Mouse (Mus musculus): ENCODE results near the gene Macrod2.
A peak's percentile ranks its signal among the peaks of the same experiment; 100 is the strongest.

Gene Macrod2

GRCm38 (mm10) chr2:140911463-140911862, 516.4 kb downstream of the Macrod2 start:
- DNase-seq (ENCODE audit: low spot score in 2 of 2), result no peak

- DNase-seq (ENCODE audit: low spot score in 2 of 2), result no peak
Observed at GRCm38 (mm10) chr2:140912179-140912578, 517.1 kb downstream of the Macrod2 start.

- no peak for DNase-seq (ENCODE audit: low spot score in 2 of 2)
Observed at GRCm38 (mm10) chr2:140912931-140913330, 517.8 kb downstream of the Macrod2 start.

DNA sequence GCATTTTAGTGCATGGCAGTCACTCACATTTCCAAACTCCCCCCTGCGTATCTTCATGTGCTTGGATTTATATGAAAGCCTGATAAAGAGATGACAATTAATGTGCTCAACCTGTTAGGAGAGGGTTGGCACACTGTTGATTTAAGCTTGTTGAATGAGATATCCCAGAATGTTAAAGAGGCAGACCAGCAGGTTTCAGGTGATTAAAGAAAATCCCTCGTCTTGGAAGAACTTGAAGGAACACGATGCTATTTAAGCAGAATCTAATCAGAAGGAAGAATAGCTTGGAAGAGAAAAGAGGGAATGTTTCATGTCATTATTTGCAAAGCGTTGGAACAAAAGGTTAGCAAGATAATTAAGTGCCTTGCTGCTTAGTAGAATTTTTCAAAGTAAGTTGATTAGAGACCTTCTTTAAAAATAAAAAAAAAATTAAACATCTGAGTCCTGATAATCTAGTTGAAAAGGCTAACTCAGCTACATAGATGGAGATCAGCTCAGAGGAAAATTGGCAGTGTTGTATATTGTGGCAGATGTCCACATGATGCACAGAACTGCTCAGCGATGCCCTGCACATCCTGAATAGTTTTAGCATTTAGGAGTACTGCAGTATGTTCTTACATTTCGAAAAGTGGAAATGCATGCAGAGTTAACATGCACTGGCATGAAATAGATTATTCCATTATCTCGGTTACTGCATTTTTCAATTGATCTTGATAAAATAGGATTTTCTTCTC, 518.7 kb downstream of the Macrod2 start:
- DNase-seq (ENCODE audit: low spot score in 2 of 2), result no peak

GRCm38 (mm10) chr2:140926922-140927321, 531.8 kb downstream of the Macrod2 start:
- no peak for DNase-seq (ENCODE audit: low spot score in 2 of 2)

GRCm38 (mm10) chr2:140934483-140934882, 539.4 kb downstream of the Macrod2 start:
- DNase-seq (ENCODE audit: low spot score in 2 of 2), result no peak

DNA sequence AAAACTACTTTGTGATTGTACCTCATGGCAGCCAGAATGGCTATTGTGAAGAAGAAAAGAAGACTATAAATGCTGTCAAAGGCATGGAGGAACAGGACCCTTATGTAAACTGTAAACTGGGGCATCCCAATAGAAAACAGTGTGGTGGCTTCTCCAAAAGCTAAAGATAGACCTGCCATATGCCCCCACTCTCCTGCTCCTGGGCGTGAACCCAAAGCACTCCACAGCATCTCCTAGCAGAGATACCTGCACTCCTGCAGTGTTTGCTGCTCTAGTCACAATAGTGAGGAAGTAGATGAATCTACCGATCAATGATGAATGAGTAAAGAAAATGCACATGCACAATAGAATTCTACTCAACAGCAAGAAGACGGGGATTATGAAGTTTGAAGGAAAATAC, 554.4 kb downstream of the Macrod2 start:
- no peak for DNase-seq (ENCODE audit: low spot score in 2 of 2)

DNA sequence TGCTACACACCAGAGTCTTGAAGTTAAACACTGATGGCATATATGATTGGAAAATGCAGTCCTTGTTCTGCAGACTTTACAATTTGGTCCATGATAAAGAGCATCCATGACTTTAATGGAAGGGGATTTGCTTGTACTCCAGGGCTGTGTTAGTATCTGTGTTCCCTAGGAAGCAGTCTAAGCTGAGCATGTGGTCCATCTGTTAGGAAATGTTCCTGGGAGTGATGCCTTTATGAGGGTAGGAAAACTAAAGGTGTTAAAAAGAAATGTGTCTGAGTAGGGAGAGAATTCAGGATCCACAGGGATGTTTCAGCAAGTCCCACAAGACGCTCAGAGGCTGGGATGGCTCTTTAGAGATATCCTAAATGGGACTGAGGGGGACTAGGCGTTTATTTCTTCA, 564.1 kb downstream of the Macrod2 start:
- no peak for DNase-seq (ENCODE audit: low spot score in 2 of 2)

- peak in 1 of 2 experiments; percentile 24 for DNase-seq (ENCODE audit: low spot score in 2 of 2)
Observed at GRCm38 (mm10) chr2:140970181-140970580, 575.1 kb downstream of the Macrod2 start.

DNA sequence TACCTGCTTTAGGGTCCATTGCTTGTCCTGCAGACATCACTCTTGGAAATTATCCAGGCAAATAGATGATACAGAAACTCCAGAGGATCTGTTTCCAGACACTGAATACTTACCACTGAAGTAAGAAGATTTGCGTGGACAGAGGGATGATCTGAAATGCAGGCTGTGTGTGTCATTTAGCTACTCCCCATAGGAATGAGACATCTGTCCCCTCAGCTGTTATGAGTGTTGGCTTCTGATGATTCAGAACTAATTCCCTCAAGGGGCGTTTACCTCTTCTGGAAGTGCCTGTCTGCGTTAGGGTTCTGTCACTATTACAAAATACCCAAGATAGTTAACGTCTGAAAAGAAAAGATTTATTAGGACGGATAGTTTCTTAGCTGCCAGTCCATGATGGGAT, 576.7 kb downstream of the Macrod2 start:
- DNase-seq (ENCODE audit: low spot score in 2 of 2), result no peak

DNA sequence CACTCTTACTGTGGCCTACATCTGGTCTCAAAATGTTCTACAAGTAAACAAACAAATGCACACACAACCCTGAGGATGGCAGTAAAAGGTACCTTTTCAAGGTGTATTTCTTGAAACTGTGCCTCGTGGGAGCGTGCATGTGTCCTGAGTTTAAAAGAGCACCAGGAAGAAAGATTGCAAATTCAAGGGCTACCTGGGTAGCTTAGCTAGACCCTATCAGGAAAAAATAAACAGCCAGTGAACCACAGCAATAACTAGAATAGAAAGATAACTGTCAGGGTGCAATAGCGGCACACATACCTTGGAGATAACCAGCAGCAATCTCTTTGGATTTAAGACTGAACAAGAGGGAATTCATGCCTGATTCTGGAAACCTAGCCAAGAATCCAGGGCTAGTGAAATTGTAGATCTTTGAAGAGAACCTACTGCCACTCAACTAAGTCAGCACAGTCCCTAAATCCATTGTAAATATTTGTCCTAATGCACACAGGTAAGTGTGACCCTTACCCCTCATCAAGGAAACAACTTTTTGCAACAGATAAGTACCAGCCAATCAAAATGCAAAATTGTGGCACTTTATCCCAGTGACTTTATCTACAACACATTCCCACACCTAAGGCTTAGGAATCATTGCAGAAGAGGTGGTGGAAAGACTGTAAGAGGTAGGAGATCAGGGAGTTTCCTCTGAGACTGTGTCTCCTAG, 590.7 kb downstream of the Macrod2 start:
- no peak for DNase-seq (ENCODE audit: low spot score in 2 of 2)

DNA sequence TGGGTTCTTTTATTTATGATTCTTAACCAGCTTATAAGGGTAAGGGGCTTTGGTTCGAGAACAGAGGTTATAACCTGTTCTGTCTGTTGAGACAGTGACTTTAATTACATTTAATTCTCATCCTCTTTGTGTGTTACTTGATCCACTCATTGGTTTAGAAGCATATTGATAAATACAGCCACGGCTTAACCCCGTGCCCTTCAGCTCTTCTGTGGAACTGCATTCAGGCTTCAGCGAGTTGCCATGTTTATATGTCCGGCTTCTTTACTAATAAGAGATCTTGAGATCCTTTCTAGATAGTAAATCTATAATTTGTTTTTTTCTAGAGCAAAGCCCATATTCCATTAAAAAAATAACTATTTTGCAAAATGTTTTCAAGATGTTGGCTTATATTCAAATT, 608.7 kb downstream of the Macrod2 start:
- DNase-seq (ENCODE audit: low spot score in 2 of 2), result no peak

DNA sequence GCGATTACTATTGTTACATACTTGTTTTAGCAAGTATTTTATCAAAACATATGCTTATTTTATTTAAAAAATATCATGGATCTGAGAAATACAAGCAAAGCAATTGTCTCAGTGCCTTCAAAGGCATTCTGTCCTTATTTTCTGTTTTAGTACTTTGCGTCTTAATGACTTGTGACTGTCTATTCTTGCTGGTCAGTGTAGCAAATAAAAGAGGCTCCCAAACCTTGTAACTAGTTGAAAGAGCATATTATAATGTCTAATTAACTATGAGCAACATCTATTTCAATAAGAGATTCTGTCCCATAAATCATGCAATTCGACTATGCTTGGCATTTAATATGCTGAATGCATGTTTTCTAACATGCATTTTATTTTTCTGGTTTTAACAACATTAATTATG, 609.2 kb downstream of the Macrod2 start:
- no peak for DNase-seq (ENCODE audit: low spot score in 2 of 2)

DNA sequence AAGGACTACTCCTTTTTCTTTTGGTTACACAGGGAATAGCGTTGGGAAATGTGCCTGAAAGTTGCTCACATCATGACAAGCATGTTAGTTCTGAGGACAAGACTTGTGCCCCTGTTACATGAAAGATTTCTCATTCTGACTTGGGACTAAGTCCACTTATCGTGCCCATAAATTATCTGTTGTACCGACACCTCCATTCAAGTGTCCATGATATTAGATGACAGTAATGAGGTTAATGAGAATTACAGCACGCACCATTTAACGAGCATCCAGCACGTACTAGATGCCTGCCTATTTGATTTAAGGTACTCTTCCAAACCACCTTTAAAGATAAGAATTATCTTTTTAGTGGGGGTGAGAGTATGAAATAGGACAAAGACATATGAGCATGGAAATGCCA, 610.5 kb downstream of the Macrod2 start:
- DNase-seq (ENCODE audit: low spot score in 2 of 2), result no peak

GRCm38 (mm10) chr2:141007725-141008124, 612.6 kb downstream of the Macrod2 start:
- peak in 1 of 2 experiments; percentile 17 for DNase-seq (ENCODE audit: low spot score in 2 of 2)

DNA sequence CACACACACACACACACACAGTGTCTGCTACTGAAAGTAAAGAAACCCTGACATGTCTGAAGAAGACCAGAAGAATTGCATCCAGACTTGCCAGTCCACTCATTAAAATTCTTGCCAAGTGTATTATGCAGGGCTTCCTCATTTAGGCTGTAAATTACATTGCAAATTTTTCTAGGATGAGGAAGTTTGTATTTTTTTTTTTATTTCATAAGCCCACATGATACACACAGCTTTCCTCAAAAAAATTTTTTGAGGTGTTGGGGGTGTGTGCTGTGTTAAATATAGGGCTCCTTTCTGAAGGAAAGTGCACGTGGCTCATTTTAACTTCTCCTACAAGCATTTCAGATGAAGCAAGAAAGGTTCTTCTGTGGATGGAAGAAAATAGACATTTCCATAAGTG, 613.3 kb downstream of the Macrod2 start:
- no peak for DNase-seq (ENCODE audit: low spot score in 2 of 2)

DNA sequence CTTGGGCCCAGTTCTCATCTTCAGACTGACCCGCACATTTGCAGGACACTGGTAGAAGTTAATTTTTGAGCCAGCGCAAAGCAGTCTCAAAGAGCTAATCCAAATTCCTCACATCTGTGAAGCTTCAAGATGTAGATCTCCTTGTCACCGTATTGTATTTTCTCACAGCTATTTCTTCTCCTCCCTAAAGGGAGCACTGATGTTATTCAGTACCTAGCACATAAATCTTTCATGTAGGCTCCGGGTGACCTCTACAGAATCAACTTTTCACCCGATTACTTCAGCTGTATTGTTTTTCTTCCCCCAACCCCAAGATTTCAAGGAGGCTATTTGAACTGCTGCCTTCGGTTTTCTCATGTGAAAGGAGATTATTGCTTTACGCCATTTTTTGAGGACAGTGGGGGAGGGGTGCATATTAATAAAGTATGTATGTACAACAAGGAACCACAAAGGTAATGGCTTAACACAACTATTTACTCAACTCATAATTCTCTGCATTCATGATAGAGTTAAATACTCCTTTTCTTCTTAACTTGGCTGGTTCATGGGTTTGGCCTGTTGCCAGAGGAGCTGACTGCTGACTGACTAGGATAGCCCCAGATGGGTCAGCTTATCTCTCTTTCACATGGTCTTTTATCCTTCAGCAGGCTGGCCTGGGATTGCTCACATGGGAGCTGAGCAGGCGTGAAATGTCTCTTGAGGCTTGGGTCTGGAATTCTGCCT, 618.5 kb downstream of the Macrod2 start:
- no peak for DNase-seq (ENCODE audit: low spot score in 2 of 2)

DNA sequence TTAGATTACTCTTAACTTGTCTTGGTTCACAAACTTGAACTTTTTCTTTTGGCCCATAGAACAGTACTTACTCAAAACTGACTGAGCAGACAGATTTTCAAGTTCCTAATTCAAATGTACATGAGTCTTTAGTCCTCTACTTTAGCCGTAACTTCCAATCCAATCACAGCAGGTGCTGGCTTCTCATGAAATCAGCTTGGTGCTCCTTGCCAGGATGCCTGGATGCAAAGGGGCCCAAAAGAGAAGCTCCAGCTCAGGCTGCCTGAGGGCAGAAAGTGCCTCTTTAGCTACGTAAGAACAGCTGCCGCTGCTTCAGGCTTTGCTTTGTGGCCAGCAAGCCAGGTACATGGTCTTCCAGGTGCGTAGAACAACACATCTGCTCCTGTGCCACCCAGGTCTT, 627.9 kb downstream of the Macrod2 start:
- DNase-seq (ENCODE audit: low spot score in 2 of 2), result no peak

DNA sequence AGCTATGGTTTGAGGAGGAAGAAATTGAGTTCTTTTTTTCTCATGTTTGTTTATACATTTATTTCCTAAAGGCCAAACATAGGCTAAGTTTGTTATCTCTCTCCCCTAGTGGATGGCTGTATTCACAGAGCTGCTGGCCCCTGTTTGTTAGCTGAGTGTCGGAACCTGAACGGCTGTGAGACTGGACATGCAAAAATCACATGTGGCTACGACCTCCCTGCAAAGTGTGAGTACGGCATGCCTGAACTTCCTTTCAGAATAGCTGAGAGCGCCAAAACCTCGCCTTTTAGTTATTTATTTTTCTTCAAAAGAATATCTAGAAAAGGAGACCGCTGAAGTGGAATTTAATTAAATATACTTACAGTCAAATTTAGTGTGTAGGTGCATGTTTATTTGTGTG, 628.8 kb downstream of the Macrod2 start:
- DNase-seq (ENCODE audit: low spot score in 2 of 2), result no peak

GRCm38 (mm10) chr2:141024316-141025043, 629.4 kb downstream of the Macrod2 start:
- no peak for DNase-seq (ENCODE audit: low spot score in 2 of 2)

DNA sequence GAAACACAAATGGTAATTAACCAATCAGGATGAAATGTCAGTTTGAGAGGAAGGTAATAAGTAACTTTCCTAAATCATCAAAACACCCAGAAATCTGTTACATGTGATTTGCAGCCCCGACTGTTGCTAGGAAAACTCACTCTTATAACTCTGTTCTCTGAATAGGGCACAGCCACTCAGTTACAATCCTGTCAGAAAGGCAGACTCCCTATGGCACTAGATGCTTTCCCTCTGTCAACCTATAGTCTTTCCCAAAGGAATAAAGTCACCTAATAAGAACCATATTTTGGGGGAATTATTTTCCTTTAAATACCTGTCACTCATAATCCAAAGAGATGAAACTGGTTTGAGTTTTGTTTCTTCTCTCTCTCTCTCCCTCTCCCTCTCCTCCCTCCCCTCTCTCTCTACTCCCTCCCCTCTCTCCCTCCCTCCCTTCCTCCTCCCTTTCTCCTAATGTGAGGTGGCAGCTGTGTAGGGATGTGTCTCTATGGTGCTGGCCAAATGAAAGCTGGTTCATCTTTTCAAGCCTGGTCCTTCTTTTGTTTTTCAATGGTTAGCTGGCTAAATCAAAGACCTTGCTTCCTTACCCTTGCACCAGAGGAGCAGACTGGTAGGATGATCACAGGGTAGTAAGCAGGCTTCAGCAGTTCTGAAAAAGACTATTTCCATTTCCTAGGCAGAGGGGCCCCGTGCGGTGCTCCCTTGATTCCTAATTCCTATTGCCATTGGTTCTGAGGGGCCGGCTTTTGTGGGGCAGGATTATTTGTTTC, 661.8 kb downstream of the Macrod2 start:
- DNase-seq (ENCODE audit: low spot score in 2 of 2), result no peak

Measured in frontal cortex, postnatal 36 days (tissue).